In the genomic region with DNA sequence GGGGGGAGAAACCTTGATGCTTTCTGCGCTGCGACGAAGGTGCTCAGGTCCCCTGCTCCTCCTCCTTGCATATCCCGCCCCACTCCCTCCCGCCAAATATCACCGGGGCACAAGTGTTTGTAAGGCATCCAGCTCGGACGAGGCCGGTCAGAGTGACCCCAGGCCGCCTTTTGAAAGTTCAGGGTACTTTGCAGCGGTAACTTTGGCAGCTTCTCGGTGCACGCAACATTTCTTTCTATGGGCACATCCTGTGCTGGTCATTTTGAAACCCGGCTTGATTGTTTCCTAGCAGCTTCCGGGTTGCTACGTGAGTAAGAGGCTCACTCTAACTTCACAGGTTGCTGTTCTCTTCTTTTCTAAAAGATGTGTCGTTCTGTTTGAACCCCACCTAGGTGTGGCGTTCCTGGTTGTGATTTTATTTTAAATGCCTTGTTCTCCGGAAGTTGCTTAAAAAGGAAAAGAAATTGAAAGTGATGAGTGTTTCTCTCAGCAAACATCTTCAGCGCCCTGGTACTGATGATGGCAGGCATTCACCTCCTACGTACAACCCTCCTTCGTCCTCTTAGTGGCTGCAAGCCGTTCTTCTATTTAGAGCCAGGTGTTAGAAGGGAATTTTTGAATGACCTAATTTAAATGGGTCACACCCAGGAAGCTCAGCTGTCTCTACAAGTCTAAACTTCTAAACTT, we compare ENCODE assay signal across 8 mouse cellular contexts. TPM values are rescaled to one million over a fixed set of nuclear protein-coding genes. Genes with fewer than 3 reads are reported as not detected.
DNase-seq lines count a peak whose midpoint lies in the region; ATAC-seq lines count a peak whose summit lies in the region.

No protein-coding gene starts in this region.

- ATAC-seq in heart, embryonic 14.5 days (ENCODE audit: insufficient number of reproducible peaks, insufficient read depth, low FRiP score, low read depth), result no peak
- no peak for ATAC-seq in limb, embryonic 11.5 days (ENCODE audit: insufficient number of reproducible peaks, low FRiP score, low TSS enrichment, low read depth)
- no peak for ATAC-seq in midbrain, embryonic 14.5 days (ENCODE audit: low FRiP score, low TSS enrichment)

- H3K4me1 ChIP-seq in brown adipose tissue, adult 24 weeks (ENCODE audit: control insufficient read depth, insufficient read depth, insufficient read length, low read length), result peaks cover 3% of the 10 kb centered on the region
- peaks cover 18 to 19% of the 10 kb centered on the region in 2 experiments for H3K4me1 ChIP-seq in heart, embryonic 14.5 days (ENCODE audit: control insufficient read depth in 2 of 2, insufficient read depth in 2 of 2, low read length in 2 of 2)
- H3K4me1 ChIP-seq in limb, embryonic 11.5 days (ENCODE audit: control insufficient read depth, insufficient read depth, low read length), result no peaks in the 10 kb centered on the region
- H3K4me1 ChIP-seq in midbrain, embryonic 14.5 days (ENCODE audit: control insufficient read depth, insufficient read depth, low read length), result 0 out of 2 replicates have a peak, but pooled peaks cover 4% of the 10 kb centered on the region

- peak overlapping the region; percentile 65 for H3K4me3 ChIP-seq in brown adipose tissue, adult 24 weeks (ENCODE audit: insufficient read depth, low read depth, low read length)
- H3K4me3 ChIP-seq in heart, embryonic 14.5 days (ENCODE audit: control insufficient read depth in 1 of 2, insufficient read depth in 1 of 2, low read depth in 1 of 2, low read length in 2 of 2), result peak overlapping the region; percentile 69 to 86
- peak overlapping the region; percentile 53 for H3K4me3 ChIP-seq in limb, embryonic 11.5 days (ENCODE audit: low read depth, low read length)
- peak overlapping the region; percentile 61 for H3K4me3 ChIP-seq in midbrain, embryonic 14.5 days (replicated peaks; ENCODE audit: low read depth, low read length)

- peak overlapping the region; percentile 75 for H3K4me2 ChIP-seq in heart, embryonic 14.5 days (ENCODE audit: low read length)
- H3K4me2 ChIP-seq in limb, embryonic 11.5 days (ENCODE audit: low read depth, severe bottlenecking), result peak overlapping the region; percentile 99
- H3K4me2 ChIP-seq in midbrain, embryonic 14.5 days (ENCODE audit: low read length), result peak overlapping the region; percentile 100

- under 1% methylated on average over 23 of the region's 23 CpGs for WGBS in heart, embryonic 14.5 days
- WGBS in limb, embryonic 11.5 days, result 1% methylated on average over 23 of the region's 23 CpGs
- WGBS in midbrain, embryonic 14.5 days, result 2% methylated on average over 23 of the region's 23 CpGs

- H3K27me3 ChIP-seq in heart, embryonic 14.5 days (ENCODE audit: control insufficient read depth, insufficient read depth, low read length), result 0 out of 2 replicates have a peak, but pooled peaks cover 5% of the 10 kb centered on the region
- H3K27me3 ChIP-seq in limb, embryonic 11.5 days (ENCODE audit: control insufficient read depth, insufficient read depth, low read length), result peaks cover 28% of the 10 kb centered on the region
- H3K27me3 ChIP-seq in midbrain, embryonic 14.5 days (ENCODE audit: control insufficient read depth, insufficient read depth, low read length), result peaks cover 27% of the 10 kb centered on the region

- H3K36me3 ChIP-seq in heart, embryonic 14.5 days (ENCODE audit: control insufficient read depth, insufficient read depth, low read length), result no peaks in the 10 kb centered on the region
- H3K36me3 ChIP-seq in limb, embryonic 11.5 days (ENCODE audit: control insufficient read depth, insufficient read depth, low read length), result no peaks in the 10 kb centered on the region
- H3K36me3 ChIP-seq in midbrain, embryonic 14.5 days (ENCODE audit: control insufficient read depth, insufficient read depth, low read length), result no peaks in the 10 kb centered on the region

- peak; percentile 16 for DNase-seq in ovary, postnatal 36 days (ENCODE audit: low spot score)
- no peak for DNase-seq in ovary, postnatal 10 days (ENCODE audit: low spot score)
- peak; percentile 45 for DNase-seq in limb, embryonic 11.5 days (ENCODE audit: low spot score)
- DNase-seq in midbrain, embryonic 14.5 days, result no peak
- peak; percentile 23 for DNase-seq in thymus, postnatal 4 days
- no peak for DNase-seq in frontal cortex, adult 2 months (ENCODE audit: extremely low spot score in 1 of 2, low spot score in 1 of 2)

- peak overlapping the region; percentile 81 for H3K9ac ChIP-seq in heart, embryonic 14.5 days (ENCODE audit: low read length)
- no peak overlapping the region for H3K9ac ChIP-seq in limb, embryonic 11.5 days (ENCODE audit: low read length)
- H3K9ac ChIP-seq in midbrain, embryonic 14.5 days (replicated peaks; ENCODE audit: low read length), result no peak overlapping the region; the same call in 1 of the 2 replicates

- no peaks in the 10 kb centered on the region for H3K9me3 ChIP-seq in heart, embryonic 14.5 days (ENCODE audit: control insufficient read depth, low read length)
- H3K9me3 ChIP-seq in limb, embryonic 11.5 days (ENCODE audit: control insufficient read depth, low read length), result no peaks in the 10 kb centered on the region
- H3K9me3 ChIP-seq in midbrain, embryonic 14.5 days (ENCODE audit: control insufficient read depth, low read length), result no peaks in the 10 kb centered on the region

- no peak overlapping the region for H3K27ac ChIP-seq in brown adipose tissue, adult 24 weeks (replicated peaks; ENCODE audit: low read depth, low read length)
- H3K27ac ChIP-seq in heart, embryonic 14.5 days (replicated peaks in 1 of 2; ENCODE audit: control insufficient read depth in 1 of 2, insufficient read depth in 1 of 2, low read depth in 2 of 2, low read length in 2 of 2), result no peak overlapping the region
- H3K27ac ChIP-seq in limb, embryonic 11.5 days (replicated peaks; ENCODE audit: low read depth, low read length), result no peak overlapping the region
- no peak overlapping the region for H3K27ac ChIP-seq in midbrain, embryonic 14.5 days (replicated peaks; ENCODE audit: low read depth, low read length)

RNA-seq across cellular contexts. Expression of a gene that starts 4.7 kb away (rescaled TPM):
- polyA plus RNA-seq in brown adipose tissue, adult 24 weeks (2012; ENCODE audit: insufficient read depth, insufficient read length, missing spikeins), result 5.6 and 7.8 TPM in 2 replicates
- polyA plus RNA-seq in heart, embryonic 14.5 days (2014; fragmentation: Nextera tagmentation; extraction: Ambion mirVana), result 31.1 and 33.4 TPM in 2 replicates
- polyA plus RNA-seq in limb, embryonic 11.5 days (2014; fragmentation: Nextera tagmentation; extraction: Ambion mirVana), result 31.9 and 33.9 TPM in 2 replicates
- polyA plus RNA-seq in midbrain, embryonic 14.5 days (2014; fragmentation: Nextera tagmentation; extraction: Ambion mirVana), result 9.3 and 11.7 TPM in 2 replicates
- 14.4 and 16.1 TPM in 2 replicates for polyA plus RNA-seq in frontal cortex, adult 2 months (2012; rRNA removed)

Comparison
In these comparisons a context has a peak if more than half of its experiments do, and no peak if none do; other contexts are left out.
1. DNase-seq: peak in ovary, postnatal 36 days (single experiment), limb, embryonic 11.5 days (single experiment) and thymus, postnatal 4 days (single experiment); none in ovary, postnatal 10 days (single experiment), midbrain, embryonic 14.5 days (single experiment) and frontal cortex, adult 2 months (0 of 2).
2. Peak in every context shown above with its lines, with median percentiles within 50 percentile points of each other: H3K4me3 ChIP-seq and H3K4me2 ChIP-seq.